Mouse (Mus musculus): ENCODE data around the gene Mrgprb1.
"Not testable (repeated sequence)": the region's sequence is repeated elsewhere in the genome, so short reads cannot be mapped to it uniquely, and the experiment has no call there.

The Mrgprb1 gene

GRCm38 (mm10) chr7:48456242-48456641, at the start of gene Mrgprb1:
TSS of gene Mrgprb1 (minus strand) at chr7:48456342.
- in situ Hi-C loops (cut with MboI; ENCODE audit: low sequenced_read_pairs) = no loop called here

DNA sequence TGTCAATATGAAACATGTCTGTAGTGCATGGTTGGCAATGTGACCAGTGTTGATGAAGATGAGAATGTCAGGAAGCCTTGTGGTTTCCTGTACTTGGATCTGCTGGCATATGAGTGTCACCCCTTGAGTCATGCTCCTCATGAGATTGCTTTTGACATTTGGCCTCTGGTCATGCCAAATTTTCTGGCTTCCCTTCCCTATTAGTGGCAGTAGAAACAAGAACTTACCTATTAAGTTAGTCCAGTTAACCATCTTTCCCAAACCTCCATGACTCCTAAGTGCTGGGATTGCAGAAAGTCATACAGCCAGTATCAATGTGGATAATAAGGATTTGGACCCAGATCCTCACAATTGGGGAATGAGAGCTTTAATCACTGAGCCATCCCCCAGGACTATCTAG, 43.1 kb upstream of the Mrgprb1 start, which contains the start of gene Mrgprx2:
Gene Mrgprx2 (minus strand): TSS at position 101 of the 400 bp plus-strand sequence.
- in situ Hi-C loops (cut with MboI; ENCODE audit: low sequenced_read_pairs) = no loop called here

DNA sequence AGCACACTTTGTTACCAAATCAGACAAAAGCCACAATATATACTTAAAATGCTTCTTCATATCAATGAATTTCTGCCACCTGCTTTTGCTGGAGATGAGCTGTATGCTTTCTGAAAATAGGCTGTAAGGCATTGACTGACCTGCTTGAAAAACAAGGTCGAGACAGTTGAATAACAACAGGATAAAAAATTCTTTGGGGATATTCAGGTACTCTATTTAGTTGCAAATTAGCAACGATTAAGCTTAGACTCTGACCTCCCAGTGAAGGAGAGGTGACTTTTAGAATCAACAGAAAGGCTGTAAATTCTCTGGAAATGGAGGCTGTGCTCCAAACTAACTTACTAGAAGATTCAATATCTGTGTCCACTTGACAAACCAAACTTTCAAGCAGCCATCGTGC, 19.6 kb downstream of the Mrgprb1 start:
- in situ Hi-C loops (cut with MboI; ENCODE audit: low sequenced_read_pairs) = no loop called here

GRCm38 (mm10) chr7:48435936-48436335, 20.2 kb downstream of the Mrgprb1 start:
- in situ Hi-C loops (cut with MboI; ENCODE audit: low sequenced_read_pairs) = not testable (repeated sequence)
